Mouse (Mus musculus) kidney, postnatal 14 days (tissue): ENCODE measurements around the gene Vmn1r188.
"Not testable (repeated sequence)": the region's sequence is repeated elsewhere in the genome, so short reads cannot be mapped to it uniquely, and the experiment has no call there.

Experiments used
- DNase-seq: peaks from one replicate; pipeline ENCODE4 v3.0.0; 2022; ENCODE audit warnings: mixed read lengths

Vmn1r188 gene

DNA sequence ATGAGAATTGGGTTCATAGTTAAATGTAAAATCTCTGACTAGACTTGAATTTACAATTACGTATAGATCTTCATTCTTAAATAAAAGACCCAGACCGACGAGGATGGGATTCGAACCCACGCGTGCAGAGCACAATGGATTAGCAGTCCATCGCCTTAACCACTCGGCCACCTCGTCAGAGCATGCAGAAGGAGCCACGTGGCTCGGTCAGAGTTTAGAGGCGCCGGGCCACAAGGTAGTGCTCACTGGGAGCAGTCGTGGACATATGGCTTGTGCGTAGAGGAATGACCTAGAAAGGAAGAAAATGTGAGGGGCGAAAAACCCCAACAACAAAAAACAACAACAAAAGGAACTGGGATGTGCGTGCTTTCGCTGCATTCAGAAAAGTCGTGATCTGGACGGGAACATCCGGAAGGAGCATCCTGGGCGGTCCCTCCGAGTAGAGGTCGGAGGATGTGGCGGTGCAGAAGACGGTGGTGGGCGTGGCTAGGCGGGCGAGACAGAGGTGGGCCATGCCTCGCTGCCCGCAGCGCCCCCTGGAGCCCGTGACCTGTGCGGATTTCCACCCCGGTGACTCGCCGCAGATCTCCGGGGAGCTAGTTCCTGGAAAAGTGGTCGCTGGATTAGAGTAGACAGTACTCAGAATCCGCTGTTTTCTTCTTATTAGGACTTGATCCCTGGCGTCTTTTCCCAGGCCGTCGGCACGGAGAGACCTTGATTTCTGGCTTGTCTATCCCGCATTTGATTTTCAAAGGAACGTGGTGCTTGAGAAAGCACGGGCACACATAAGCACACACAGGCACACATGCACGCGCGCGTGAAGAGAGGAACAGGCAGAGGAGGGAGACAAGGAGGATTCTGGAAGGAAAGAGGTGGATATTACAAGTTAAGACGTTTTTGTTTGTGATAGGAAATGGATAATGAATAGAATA is 33.4 kb upstream of the Vmn1r188 start:
- DNase-seq, result peak; percentile 91

DNA sequence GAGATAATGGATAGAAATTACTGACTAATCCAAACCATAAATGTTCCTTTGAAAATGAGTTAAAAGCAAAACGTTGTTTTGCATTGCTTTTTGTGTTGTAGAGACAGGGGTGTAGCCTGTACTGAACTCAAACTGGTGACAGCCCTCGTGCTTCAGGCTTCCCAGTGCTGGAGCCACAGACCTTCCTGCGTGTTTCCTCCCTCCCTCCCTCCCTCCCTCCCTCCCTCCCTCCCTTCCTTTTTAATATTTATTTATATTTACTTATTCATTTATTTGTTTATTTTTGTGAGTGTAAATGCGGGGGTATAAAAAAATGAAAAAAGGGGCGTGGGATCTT is 32.7 kb upstream of the Vmn1r188 start:
- no peak for DNase-seq

DNA sequence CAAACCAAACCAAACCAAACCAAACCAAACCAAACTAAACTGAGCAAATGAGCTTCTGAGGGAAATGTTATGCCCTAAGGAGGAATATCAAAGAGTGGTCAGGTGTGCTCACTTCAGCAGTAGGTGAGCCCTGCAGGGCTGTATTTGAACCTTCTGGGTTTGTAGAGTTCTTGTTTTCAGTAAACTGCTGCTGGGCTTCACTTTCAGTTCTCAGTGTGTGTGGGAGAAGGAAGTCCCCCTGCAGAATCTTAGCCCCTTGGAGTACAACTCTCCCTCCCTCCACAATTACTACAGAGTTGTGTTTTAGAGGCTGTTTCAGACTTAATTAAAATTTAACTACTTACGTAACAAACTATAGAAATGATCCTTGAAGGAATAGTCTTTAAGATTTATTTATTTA is 30.5 kb upstream of the Vmn1r188 start:
- DNase-seq, result no peak

DNA sequence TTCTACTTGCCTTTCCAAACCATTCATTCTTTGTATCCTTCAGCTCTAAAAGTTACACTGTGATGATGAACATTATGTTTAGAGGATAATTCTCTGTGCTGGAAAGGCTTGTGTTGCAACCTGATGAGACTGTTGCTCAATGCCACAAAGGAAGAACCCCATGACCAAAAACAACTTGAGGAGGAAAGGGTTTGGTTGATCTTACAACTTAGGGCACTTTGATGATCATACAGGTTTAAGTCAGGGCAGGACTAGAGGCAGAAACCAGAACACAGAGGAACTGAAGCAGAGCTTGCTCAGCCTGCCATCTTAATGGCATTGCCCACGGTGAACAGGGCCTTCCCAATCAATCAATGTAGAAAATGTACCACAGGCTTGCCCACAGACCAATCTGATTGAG is 22.8 kb upstream of the Vmn1r188 start:
- no peak for DNase-seq

DNA sequence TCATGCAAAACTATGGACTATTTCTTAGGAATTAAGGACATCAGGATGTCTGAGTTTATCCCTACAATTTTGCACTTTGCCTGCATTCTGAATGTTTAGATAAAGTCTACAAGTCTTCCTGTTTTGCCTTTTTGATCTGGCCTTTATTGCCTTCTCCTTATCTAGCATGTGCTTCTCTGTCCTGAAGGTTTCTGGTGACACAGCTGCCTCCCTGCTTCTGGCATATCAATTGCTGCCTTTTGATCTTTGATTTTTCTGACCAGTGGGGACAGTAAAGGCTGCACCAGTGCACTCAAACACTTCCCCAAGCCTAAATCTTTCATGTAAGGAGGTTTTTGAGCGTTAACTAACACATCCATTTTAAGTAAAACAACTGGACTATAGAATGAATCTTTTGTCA is 20.8 kb upstream of the Vmn1r188 start:
- DNase-seq, result no peak

DNA sequence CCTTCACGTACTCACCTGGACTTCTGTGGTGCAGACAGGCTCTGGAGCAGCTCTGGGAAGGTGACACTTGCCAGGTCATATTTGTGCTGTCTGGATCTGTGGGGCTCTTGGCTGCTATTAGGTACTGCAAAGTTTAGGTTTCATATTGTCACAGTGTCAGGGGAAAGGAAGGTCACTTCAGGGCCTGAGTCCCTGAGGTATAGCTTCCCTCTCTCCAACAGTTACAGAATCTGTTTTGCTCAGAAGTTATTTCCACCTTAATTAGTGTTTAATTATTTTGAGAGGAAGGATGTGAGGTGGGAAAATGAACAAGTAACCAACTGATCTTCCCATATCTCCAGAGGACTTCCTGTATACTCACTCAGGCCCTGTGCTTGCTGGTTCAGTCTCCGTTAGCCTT is 21.5 kb downstream of the Vmn1r188 start, which contains the start of gene Vmn1r189:
Gene Vmn1r189, minus strand, starts transcription at position 101 of the 400 bp plus-strand sequence.
- DNase-seq, result not testable (repeated sequence)

DNA sequence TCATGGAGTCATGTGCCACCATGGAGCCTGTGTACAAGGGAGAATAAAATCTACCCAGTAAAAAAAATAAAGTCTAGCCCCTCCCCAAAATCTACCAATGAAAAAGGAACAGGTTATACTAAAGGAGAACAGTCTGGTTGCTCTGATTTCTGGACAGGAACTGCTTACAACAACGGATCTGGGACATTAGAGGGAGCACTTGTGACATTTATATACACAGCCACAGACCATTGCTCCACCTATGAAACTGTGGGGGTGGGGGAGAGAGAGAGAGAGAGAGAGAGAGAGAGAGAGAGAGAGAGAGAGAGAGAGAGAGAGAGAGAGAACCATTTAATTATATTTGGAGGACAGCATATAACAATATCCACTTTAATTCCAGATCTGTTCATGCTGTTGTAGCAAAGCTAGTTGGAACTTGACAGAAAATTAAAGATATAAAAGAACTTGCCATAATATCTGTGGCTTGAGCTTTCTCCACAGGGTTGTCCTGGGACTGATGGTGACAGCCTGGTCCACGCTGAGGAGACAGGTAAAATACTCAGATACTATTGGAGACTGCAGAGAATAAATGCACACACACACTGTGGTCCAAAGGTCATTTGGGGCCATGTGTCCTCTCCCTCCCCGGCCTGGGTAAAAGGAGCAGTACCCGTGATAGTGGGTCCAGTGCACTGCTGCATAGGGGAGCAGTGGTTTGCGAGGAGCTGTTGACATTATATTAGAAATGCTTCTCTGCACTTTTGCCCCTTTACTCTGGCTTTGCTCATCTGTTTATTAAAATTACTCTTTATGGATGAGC is 52.5 kb downstream of the Vmn1r188 start:
- DNase-seq, result not testable (repeated sequence)
